Mouse (Mus musculus) granulocyte monocyte progenitor cell, adult 5-6 weeks (primary cell): ENCODE measurements around the gene Man2a2. TPM values are rescaled to one million over a fixed set of nuclear protein-coding genes. Genes with fewer than 3 reads are reported as not detected.

Experiments
- ATAC-seq: replicated peaks from 2 replicates; pipeline ENCODE4 v1.8.0; 2016; ENCODE audit warnings: mild to moderate bottlenecking, moderate TSS enrichment, inconsistent platforms; ENCODE audit not compliant: poor library complexity, severe bottlenecking
- total RNA-seq, 2 experiments: library from RNA; stranded (forward) in 1 of 2; stranded (reverse) in 1 of 2; fragments of 200-712, 200-1000 nt in 1 of 2; fragments of >200 nt in 1 of 2; fragmentation: Nextera tagmentation in 1 of 2; gene quantifications; 2 replicates each; pipeline ENCODE4 v1.2.3; 2014 to 2017

The Man2a2 gene
- total RNA-seq, 2 experiments from 2014 or later: 32.7 to 60.4 TPM

- no peak for ATAC-seq
These were observed 69.7 kb downstream of the Man2a2 start for GRCm38 (mm10) chr7:80301522-80301921.

- no peak for ATAC-seq
These were observed 71.6 kb downstream of the Man2a2 start for GRCm38 (mm10) chr7:80299568-80299967.

Other genes starting within 250 kb of the Man2a2 start
- 6.2 and 6.6 TPM in 2 replicates for gene Sema4b, start 184.5 kb downstream of the Man2a2 start, total RNA-seq (2014; fragmentation: Nextera tagmentation)
- gene Sema4b, start 184.5 kb downstream of the Man2a2 start, total RNA-seq (2017): 3.6 and 4.4 TPM in 2 replicates
- gene Cib1, start 138.6 kb downstream of the Man2a2 start, total RNA-seq (2014; fragmentation: Nextera tagmentation): 45.3 and 77.8 TPM in 2 replicates
- gene Cib1, start 138.6 kb downstream of the Man2a2 start, total RNA-seq (2017): 25.0 and 67.5 TPM in 2 replicates
- 4.5 and 10.0 TPM in 2 replicates for gene Gdpgp1, start 138.5 kb downstream of the Man2a2 start, total RNA-seq (2014; fragmentation: Nextera tagmentation)
- 1.9 and 3.0 TPM in 2 replicates for gene Gdpgp1, start 138.5 kb downstream of the Man2a2 start, total RNA-seq (2017)
- 0.36 TPM in 1 of 2 replicates, not detected in the other for gene Ttll13, start 125.0 kb downstream of the Man2a2 start, total RNA-seq (2014; fragmentation: Nextera tagmentation)
- gene Ttll13, start 125.0 kb downstream of the Man2a2 start, total RNA-seq (2017): not detected in 2 replicates
- gene Ngrn, start 110.2 kb downstream of the Man2a2 start, total RNA-seq (2014; fragmentation: Nextera tagmentation): 23.7 and 33.5 TPM in 2 replicates
- 21.2 and 33.9 TPM in 2 replicates for gene Ngrn, start 110.2 kb downstream of the Man2a2 start, total RNA-seq (2017)
- gene Vps33b, start 101.7 kb downstream of the Man2a2 start, total RNA-seq (2014; fragmentation: Nextera tagmentation): 45.6 and 48.1 TPM in 2 replicates
- gene Vps33b, start 101.7 kb downstream of the Man2a2 start, total RNA-seq (2017): 24.2 and 31.8 TPM in 2 replicates
- gene Prc1, start 76.9 kb downstream of the Man2a2 start, total RNA-seq (2014; fragmentation: Nextera tagmentation): 40.7 and 42.7 TPM in 2 replicates
- 141 and 156 TPM in 2 replicates for gene Prc1, start 76.9 kb downstream of the Man2a2 start, total RNA-seq (2017)
- 20.6 and 23.6 TPM in 2 replicates for gene Rccd1, start 46.9 kb downstream of the Man2a2 start, total RNA-seq (2014; fragmentation: Nextera tagmentation)
- 16.4 and 23.0 TPM in 2 replicates for gene Rccd1, start 46.9 kb downstream of the Man2a2 start, total RNA-seq (2017)
- gene Unc45a, start 30.4 kb downstream of the Man2a2 start, total RNA-seq (2014; fragmentation: Nextera tagmentation): 8.1 and 13.9 TPM in 2 replicates
- 20.2 and 22.4 TPM in 2 replicates for gene Unc45a, start 30.4 kb downstream of the Man2a2 start, total RNA-seq (2017)
- gene Hddc3, start 28.3 kb downstream of the Man2a2 start, total RNA-seq (2014; fragmentation: Nextera tagmentation): 10.3 and 14.5 TPM in 2 replicates
- gene Hddc3, start 28.3 kb downstream of the Man2a2 start, total RNA-seq (2017): 15.9 and 22.4 TPM in 2 replicates
- gene Fes, start 16.6 kb upstream of the Man2a2 start, total RNA-seq (2014; fragmentation: Nextera tagmentation): 141 and 238 TPM in 2 replicates
- 155 and 176 TPM in 2 replicates for gene Fes, start 16.6 kb upstream of the Man2a2 start, total RNA-seq (2017)
- gene Furin, start 34.1 kb upstream of the Man2a2 start, total RNA-seq (2014; fragmentation: Nextera tagmentation): 25.5 and 25.6 TPM in 2 replicates
- 5.0 and 10.1 TPM in 2 replicates for gene Furin, start 34.1 kb upstream of the Man2a2 start, total RNA-seq (2017)
- gene Blm, start 163.7 kb upstream of the Man2a2 start, total RNA-seq (2014; fragmentation: Nextera tagmentation): 49.2 and 57.4 TPM in 2 replicates
- gene Blm, start 163.7 kb upstream of the Man2a2 start, total RNA-seq (2017): 37.3 and 39.0 TPM in 2 replicates